Mouse (Mus musculus) left cerebral cortex, postnatal 25 days (tissue): ENCODE measurements at regions not wholly inside any gene's neighbourhood (a gene's known extent, or its start where the extent isn't known, plus 50 kb on each side); places are given as distances from the start of the nearest gene placed in this dataset.
A peak's percentile ranks its signal among the peaks of the same experiment; 100 is the strongest.

Experiments used
- DNase-seq, 2 experiments: peaks; one replicate each; pipeline ENCODE4 v3.0.0; 2022; ENCODE audit warnings: low spot score in 2 of 2, mixed read lengths in 1 of 2
- intact Hi-C: fragments of 180-260 bp; cut with DNase I; formaldehyde crosslinking; loops from one replicate; pipeline ENCODE4 v1.15.1; 2025

DNA sequence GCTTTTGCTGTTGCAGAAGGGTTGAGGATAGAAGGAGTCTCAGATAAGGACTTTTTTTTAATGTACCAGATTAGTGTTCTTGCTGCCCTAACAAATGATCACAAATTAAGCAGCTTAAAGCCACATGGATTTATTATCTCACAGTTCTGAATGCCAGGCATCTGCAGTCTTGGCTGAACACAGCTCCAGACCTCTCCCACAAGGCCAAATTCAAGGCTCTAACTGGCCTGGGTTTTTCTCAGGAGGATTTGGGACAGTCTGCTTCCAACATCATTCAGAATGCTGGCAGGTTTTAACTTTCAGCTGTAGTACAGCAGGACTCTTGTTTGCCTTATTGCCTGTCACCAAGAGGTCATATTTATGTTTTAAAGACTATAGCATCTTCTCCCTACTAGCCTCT lies 329.7 kb upstream of the Chrm2 start:
- intact Hi-C loops, result no loop called here
- no peak for DNase-seq

DNA sequence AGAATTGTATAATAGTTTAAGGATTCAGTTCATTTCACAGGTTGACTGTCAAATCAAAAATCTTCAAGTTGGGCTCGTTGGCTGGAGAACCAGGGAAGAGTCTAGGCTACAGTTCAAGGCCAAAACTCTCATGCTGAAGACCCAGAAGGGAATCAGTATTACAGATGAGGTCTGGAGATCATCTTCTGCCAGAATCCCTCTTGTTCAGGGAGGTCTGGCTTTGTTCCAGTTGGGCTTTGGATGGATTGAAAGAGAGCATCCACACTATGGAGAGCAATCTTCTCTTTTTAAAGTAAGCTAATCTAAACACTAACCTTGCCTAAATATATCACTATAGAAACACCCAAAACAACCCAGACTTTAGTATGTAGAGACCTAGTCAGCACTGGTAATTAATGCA lies 327.5 kb upstream of the Chrm2 start:
- no peak for DNase-seq
- intact Hi-C loops, result loop anchor here (10.0 kb wide), 1 partner anchor 764 kb away; no protein-coding TSS in a partner anchor

DNA sequence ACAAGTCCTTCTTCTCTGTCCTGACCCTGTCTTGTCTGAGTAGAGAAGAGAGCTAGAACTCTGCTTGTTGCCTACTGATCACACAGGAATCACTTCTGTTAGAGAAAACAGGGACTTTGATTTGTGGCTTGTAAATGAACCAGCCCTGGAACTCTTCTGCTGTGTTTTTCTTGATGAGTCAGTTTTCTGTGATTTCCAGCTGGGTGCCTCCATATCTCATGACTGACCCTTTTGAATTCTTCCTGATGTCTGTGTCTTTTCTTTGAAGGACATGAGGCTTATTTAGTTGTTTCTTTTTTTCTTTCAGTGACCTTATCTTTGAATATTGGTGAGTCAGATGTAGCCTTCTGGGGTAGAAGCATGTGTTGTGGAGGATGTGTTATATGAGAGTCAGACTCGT lies 323.0 kb upstream of the Chrm2 start:
- peak in 1 of 2 experiments; percentile 26 for DNase-seq
- intact Hi-C loops, result loop anchor here (10.0 kb wide), 1 partner anchor 760 kb away; no protein-coding TSS in a partner anchor

DNA sequence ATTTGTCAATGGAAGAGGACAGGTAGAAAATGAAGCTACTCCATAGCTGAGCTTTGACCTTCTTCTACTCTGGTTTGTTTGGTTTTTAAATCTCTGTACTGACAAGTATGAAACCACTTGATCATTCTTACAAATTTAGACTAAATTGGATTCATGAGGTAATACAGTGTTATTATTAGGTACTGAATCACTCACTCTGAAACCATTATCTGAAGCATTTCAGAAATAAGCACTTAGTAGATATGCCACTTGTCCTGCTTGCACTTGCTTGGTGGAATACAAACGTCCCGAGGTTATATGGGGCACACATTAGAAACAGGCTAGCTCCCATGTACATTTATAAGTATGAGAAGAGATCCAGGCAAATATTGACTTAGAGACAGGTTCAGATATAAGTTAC lies 319.2 kb upstream of the Chrm2 start:
- intact Hi-C loops, result loop anchor here (10.0 kb wide), 1 partner anchor 756 kb away; no protein-coding TSS in a partner anchor
- DNase-seq, result no peak

DNA sequence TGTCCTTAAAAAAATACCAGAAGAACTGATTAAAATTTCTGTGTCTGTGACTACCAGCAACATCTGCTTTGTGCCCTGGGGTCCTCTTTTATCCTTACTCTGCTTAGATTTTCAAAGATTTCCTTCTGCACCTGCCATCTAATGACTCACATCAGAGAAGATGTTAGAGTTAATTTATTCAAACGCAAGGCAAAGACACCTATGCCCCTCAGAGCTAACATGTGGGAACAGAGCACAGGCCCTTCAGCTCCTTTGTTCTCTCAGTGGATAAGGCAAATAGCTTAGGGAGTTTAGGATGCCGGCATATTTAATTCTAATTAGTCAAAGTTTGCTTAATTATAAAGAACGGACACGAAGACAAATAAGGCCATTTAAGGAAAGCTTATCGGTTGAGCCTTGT lies 308.3 kb upstream of the Chrm2 start:
- intact Hi-C loops, result no loop called here
- DNase-seq, result no peak

DNA sequence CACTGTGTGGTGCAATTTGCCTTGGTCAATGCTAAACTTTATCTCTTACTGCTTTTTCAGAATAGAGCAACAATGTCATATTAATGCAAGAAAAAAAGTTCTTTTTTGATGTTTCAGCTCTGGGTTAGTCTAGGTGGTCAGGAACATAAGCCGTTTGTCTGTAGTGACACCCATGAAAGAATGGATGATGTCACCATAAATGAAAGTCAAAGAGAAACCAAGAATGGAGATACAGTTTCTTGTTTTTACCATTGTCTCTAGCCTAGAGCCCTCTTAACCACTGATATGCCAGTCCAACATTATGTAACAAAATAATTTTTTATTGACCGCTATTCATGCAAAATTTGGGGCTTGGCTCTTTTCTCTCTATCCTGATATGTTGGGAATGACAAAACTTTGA lies 294.3 kb upstream of the Chrm2 start:
- intact Hi-C loops, result no loop called here
- no peak for DNase-seq

DNA sequence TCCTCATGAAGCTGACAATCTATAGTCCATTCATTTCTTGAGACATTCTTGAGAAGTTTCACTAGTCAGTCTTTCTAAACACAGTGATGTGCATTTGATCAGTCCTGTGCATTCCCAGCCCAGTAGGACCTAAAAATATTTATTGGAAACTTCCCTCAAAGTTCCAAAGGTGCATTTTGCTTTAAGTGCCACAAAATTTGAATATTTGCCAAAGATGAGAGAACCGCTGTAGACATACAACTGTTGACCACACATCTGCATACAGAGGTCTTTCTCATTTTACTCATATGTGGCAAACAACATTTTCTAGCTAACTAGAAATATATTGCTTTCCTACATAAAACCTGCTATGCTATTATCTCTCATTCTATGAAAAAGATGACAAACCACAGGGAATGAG lies 293.8 kb upstream of the Chrm2 start:
- no peak for DNase-seq
- intact Hi-C loops, result no loop called here

DNA sequence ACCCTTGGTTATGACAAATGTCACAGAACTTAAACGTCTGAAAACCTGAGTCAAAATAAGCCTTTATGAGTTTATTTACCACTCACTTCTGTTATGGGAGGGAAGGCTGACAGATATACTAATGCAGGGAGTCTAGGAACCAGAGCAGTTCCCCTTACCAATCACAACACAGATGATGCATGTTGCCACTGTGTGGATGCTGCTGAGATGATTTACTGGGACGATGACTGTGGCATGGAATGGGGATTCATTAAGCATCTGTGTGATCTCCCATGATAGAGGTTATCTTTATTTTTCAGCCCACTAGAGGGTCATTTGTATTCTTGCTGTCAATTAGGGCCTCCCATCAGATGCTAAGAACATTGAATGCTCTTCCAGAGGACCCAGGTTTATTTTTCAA lies 290.5 kb upstream of the Chrm2 start:
- intact Hi-C loops, result no loop called here
- DNase-seq, result no peak

DNA sequence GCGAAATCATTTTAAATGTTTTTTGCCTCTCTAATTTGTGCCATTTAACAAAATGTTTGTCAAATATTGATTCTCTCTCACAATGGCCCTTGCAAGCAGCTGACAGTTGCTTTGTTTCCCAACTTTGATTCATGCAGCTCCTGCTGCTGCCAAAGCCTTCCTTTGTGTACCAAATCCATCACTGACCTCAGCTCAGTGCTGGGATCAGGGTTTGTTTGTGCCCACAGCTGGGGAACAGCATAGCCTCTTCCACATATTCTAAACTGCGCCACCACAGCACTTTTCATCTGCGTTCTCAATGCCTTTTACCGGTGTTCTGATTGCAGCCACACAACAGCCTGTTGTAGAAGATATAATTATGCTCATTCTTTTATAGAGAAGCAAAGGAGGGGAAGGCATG lies 289.7 kb upstream of the Chrm2 start:
- DNase-seq, result no peak
- intact Hi-C loops, result no loop called here

DNA sequence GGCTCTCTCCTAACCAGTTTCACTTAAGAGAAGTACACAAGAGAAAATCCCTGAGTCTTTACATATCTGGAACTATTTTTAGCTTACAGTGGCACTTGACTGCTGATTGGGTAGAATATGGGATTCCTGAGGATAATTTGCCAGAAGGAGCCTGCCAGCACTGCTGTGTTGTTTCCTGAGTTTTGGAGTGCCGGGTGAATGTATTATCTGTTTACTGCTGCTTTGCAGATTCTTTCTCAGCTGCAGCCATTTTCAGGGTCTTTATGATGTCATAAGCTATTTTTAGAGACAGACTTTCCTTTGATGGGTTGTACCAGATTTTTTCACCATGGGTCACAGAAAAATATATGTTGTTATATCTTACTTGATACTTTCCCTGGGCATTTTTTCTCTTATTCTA lies 279.1 kb upstream of the Chrm2 start:
- DNase-seq, result no peak
- intact Hi-C loops, result no loop called here

DNA sequence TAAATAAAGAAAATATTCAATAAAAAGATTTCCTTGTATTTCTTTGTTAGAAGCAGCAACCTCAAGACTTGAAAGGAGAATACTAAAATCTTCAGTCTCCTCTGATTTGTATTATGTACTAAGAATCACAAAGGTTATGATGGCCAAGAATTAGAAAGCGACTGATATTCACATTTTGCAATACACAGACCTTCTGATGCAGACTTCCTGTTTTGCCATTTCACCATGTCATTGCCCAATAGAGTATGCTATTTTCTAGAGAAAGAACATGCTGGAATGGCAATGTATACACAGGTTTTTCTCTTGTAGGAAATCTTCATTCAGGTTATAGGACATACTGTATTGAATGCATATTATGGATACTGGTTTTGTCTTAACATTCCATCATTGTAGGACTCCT lies 250.7 kb upstream of the Chrm2 start:
- no peak for DNase-seq
- intact Hi-C loops, result no loop called here

DNA sequence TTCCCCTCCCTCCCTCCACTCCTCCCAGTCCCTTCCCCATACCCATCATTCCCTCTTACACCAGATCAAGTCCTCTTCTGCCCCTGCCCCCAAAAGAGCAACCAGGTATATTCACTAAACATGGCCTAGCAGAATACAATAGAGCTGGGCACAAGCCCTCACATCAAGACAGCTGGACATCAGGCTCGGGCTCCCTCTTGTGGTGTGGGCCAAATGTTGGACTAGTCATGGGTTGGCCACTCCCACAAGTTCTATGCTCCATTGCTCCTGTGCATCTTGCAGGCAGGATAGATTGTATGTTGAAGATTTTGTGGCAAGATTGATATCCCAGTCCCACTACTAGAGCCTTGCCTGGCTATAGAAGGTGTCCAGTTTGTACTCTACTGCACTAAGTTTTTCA lies 240.6 kb upstream of the Chrm2 start:
- DNase-seq, result no peak
- intact Hi-C loops, result no loop called here

DNA sequence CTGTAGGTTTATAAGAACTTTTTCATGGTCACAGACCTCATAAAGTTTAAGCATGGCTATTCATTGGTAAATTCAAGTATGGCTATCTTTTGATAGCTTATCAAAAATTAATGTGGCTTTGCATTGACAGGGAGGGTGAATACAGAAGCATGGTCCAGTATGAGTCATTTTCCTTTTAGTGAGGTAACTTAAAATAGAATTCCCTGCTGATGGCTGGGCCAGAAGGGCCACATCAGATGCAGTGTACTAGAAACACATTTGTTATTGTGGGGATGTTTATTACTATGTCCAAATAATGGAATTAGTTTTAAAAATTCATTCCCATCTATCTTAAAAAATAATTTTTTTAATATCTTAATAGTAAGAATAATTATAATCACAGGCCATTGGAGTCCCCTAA lies 213.4 kb upstream of the Chrm2 start:
- DNase-seq, result no peak
- intact Hi-C loops, result no loop called here

DNA sequence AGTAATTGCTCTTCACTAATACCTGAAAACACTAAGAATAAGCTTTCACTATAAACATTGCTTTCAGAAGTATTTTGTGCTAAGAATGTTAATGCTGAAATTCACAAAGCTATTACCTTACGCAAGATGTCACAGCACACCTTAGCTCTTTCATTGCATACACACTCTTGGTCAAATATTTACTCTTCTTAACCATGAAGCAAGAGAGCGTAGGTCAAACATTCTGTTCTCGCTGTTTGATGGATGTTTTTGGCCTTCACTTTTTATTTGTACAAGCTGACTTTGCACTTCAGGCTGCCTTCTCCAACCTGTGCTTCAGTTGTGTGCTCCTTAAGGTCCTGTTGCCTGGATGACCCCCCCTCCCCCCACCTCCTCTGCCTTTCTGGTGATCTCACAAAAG lies 212.8 kb upstream of the Chrm2 start:
- DNase-seq, result no peak
- intact Hi-C loops, result no loop called here

DNA sequence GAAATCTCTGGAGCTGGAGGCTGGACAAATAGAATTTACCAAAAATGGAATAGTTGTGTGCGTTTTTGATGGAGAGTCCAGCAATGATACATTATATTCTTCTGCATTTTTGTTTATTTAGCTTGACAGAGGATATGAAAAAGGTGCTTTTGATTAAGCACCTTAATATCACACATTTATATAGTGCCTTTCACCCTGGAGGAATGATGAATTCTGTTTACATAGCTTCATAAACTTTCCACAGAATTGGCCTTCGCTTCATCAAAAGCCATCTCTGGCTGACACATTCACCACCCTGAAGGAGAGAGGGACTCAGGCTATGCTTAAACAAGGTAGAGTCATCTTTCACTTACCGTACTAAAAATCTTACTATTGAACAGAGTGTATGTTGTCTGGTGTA lies 208.0 kb upstream of the Chrm2 start:
- intact Hi-C loops, result no loop called here

DNA sequence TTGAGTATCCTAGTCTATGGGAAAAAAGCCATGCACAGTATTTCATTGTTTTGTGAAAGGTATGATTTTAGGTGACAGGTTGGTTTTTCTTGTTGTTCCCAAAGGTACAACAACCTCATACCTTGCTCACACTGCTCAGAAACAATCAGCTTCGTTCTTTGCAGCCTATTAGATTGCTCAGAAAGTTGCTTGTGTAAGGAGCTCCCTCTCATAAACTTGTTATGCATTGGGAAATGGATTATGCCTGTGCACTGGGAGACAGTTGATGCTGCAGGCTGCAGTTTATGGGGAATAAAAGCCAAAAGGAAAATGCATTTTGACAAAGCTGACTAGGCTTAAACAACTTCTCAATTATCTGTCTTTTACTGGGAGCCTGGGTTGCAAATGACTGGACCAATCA lies 205.2 kb upstream of the Chrm2 start:
- intact Hi-C loops, result no loop called here
- no peak for DNase-seq

More for the DNA sequence above, 208.0 kb upstream of the Chrm2 start:
- DNase-seq, result no peak

DNA sequence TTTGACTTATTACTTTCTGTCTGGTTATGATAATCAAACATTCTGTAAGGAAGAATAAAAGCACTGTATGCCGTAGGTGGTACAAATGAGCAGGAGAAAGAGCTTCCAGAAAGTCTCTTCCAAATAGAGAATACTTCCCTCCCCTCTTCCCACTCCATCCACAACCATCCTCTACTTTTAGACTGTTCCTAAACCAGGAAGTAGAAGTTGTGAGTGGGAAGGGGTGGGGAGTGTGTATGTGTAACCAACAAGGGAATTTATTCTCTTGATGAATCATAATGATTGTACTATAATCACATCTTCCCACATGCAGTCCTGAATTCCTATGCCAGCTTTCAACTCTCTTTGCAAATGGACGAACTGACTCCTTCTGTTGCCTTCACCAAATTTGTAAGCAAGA lies 181.2 kb upstream of the Chrm2 start:
- intact Hi-C loops, result loop anchor here (2.0 to 5.0 kb wide), 2 partner anchors 402 to 609 kb away; no protein-coding TSS in a partner anchor
- peak; percentile 16 to 94 for DNase-seq

DNA sequence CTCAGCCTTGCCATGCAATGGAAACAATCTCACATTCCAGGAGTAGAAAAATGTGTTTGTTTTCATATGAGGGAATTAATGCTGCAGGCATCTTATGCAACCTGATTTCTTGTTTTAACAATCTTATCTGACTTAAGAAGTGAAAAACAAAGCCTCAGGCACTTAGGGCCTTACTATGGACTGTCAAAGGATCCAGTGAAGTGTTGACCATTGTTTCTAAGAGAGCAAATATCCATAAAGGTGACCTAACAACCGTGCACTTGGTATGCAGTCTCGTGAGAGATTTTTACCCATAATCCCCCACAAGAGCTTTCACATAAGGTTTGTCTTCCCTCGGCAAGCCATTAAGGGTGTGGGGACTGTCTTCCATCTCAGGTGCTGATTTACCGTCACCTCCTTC lies 166.6 kb upstream of the Chrm2 start:
- no peak for DNase-seq
- intact Hi-C loops, result no loop called here

DNA sequence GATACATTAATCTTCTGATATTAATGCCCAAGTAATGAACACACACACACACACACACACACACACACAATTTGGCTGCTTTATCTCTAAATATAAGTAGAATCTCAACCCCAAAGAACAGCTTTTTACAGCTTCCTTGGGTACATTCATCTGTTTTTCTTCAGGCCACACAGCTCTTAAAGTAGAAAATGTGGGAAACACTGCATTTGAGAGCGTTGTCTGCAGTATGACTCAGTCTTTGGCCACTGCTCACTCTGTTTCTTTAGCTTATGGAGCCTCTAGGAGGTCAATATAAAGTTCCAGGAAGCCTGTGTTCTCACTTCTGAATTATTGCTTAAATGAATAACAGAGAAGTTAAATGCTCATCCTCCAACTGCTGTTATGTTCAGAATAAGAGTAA lies 153.4 kb upstream of the Chrm2 start:
- intact Hi-C loops, result no loop called here
- peak in 1 of 2 experiments; percentile 55 for DNase-seq

DNA sequence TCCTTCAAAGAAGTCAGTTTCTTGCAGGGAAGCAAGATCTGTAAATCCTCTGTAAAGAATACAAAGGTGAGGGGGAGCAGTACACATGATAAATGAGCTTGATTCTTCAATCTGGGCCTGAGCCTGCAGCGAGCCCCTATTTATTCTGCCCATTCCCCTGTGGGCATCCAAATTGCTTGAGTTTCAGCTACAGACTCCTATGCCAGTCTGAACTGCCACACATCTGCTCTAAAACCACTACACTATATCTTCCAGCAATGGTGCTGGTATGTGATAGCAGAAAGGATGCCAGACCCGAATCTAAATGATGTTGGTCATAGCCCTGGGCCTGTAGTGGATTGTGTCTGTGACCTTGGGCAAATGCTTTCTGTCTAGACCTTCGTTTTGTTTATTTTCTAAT lies 140.9 kb upstream of the Chrm2 start:
- intact Hi-C loops, result loop anchor here (10.0 kb wide), 2 partner anchors 242 to 862 kb away; no protein-coding TSS in a partner anchor
- DNase-seq, result no peak

DNA sequence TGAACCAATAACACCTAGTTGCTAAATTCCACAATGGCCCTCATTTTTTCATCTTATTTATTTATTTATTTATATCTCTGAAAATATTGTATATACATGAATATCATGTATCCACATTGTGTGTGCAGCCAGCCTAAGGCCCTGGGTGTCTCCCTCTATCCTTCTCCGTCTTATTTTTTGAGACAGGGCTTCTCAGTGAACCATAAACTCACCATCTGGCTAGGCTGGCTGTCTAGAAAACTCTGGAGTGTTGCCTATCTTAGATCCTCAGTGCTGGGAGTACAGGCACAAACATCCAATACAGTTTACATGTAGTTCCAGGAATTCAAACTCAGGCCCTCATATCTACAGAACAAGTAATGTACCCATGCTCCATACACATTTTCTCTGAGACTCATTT lies 139.7 kb upstream of the Chrm2 start:
- intact Hi-C loops, result loop anchor here (10.0 kb wide), 2 partner anchors 243 to 863 kb away; no protein-coding TSS in a partner anchor
- DNase-seq, result no peak

DNA sequence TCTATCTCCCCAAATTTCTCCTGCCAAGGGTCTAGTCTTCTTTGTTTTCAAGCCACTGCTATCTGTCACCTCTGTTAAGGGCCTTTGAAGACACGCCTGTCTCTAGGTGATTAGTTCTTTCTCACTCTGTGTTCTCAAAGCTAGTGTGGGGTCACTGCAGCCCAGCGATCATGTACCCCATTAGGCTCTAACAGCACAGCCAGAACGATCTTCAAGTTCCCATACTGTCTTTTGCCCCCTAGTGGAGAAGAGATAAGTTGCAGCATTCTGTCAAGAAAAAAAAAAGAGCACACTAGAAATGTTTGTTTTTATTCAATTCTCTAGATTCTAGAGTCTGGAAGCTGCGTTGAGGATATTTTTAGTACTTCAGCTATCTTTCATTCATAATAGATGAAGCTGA lies 138.8 kb upstream of the Chrm2 start:
- intact Hi-C loops, result loop anchor here (10.0 kb wide), 2 partner anchors 244 to 864 kb away; no protein-coding TSS in a partner anchor
- peak in 1 of 2 experiments; percentile 16 for DNase-seq
